Mouse (Mus musculus) olfactory bulb, adult 2 months (tissue): ENCODE data around the gene Cyp2f2. TPM values are rescaled to one million over a fixed set of nuclear protein-coding genes. Genes with fewer than 3 reads are reported as not detected.

Source experiments
- H3K27ac ChIP-seq: fragments of 200-500 bp; 2 replicates; pipeline ENCODE4 v1.5.1; 2012; ENCODE audit warnings: low read depth, low read length; ENCODE audit not compliant: insufficient read depth
- H3K4me1 ChIP-seq: fragments of 200-500 bp; 2 replicates; pipeline ENCODE4 v1.6.1; 2012; ENCODE audit warnings: low read length; ENCODE audit not compliant: control insufficient read depth, insufficient read depth
- H3K4me3 ChIP-seq: fragments of 200-500 bp; 2 replicates; pipeline ENCODE4 v1.5.1; 2012; ENCODE audit warnings: mild to moderate bottlenecking, low read depth, low read length, moderate library complexity; ENCODE audit not compliant: insufficient read depth
- CTCF ChIP-seq: fragments of 200-500 bp; IDR thresholded peaks from 2 replicates; pipeline ENCODE4 v1.5.1; 2012; ENCODE audit warnings: low read depth, mild to moderate bottlenecking, low read length, moderate library complexity; ENCODE audit not compliant: insufficient read depth
- POLR2A ChIP-seq: fragments of 200-500 bp; IDR thresholded peaks from 2 replicates; pipeline ENCODE4 v1.6.1; 2012; ENCODE audit warnings: mild to moderate bottlenecking, low read depth, low read length, moderate library complexity; ENCODE audit not compliant: insufficient read depth
- WGBS: fragments of 180-500 bp; shearing (Covaris S2); methylation state at CpG from one replicate; pipeline ENCODE4 v1.1.7; 2018; 5-methylcytosine and 5-hydroxymethylcytosine counted together
- polyA plus RNA-seq: library from polyadenylated mRNA; stranded (reverse); fragments of >200 nt; gene quantifications from 2 replicates; pipeline ENCODE4 v1.2.4, GENCODE M21; 2012; ENCODE audit warnings: low replicate concordance; ENCODE audit not compliant: missing spikeins, insufficient read depth, insufficient read length

The Cyp2f2 gene
- polyA plus RNA-seq, 1 experiment: not detected

GRCm38 (mm10) chr7:27133156-27133555 is 13.4 kb downstream of the Cyp2f2 start:
- no peak for TF ChIP-seq CTCF
- H3K4me3 ChIP-seq: no peak overlapping the region
- no peaks in the 10 kb centered on the region for H3K4me1 ChIP-seq
- WGBS: 63% methylated on average over 12 of the region's 12 CpGs
- H3K27ac ChIP-seq: no peak overlapping the region

GRCm38 (mm10) chr7:27133757-27134156 is 14.0 kb downstream of the Cyp2f2 start:
- no peak for TF ChIP-seq POLR2A
- no peak for TF ChIP-seq CTCF
- Histone ChIP-seq H3K4me1 (no peaks in the 10 kb centered on the region), H3K4me3 (no peak overlapping the region), H3K27ac (no peak overlapping the region)
- WGBS: 83% methylated on average over 4 of the region's 4 CpGs

GRCm38 (mm10) chr7:27136410-27136996 is 16.8 kb downstream of the Cyp2f2 start:
- Histone ChIP-seq H3K27ac (no peak overlapping the region), H3K4me1 (no peaks in the 10 kb centered on the region), H3K4me3 (no peak overlapping the region)
- 60% methylated on average over 8 of the region's 8 CpGs for WGBS
- TF ChIP-seq POLR2A (no peak), CTCF (no peak)

GRCm38 (mm10) chr7:27153205-27153764 is 33.6 kb downstream of the Cyp2f2 start, which contains the start of gene Cyp2t4:
Gene Cyp2t4 (plus strand): TSS chr7:27153714.
- TF ChIP-seq POLR2A (no peak), CTCF (no peak)
- Histone ChIP-seq H3K27ac (no peak within 1 kb of the TSS), H3K4me1 (0 out of 2 replicates have a peak, but pooled peaks cover 4% of the 10 kb centered on the region), H3K4me3 (no peak within 1 kb of the TSS)
- WGBS: 59% methylated on average over 10 of the region's 10 CpGs

- no peak overlapping the region for H3K4me3 ChIP-seq
- TF ChIP-seq POLR2A (no peak), CTCF (no peak)
- H3K4me1 ChIP-seq: peaks cover 12% of the 10 kb centered on the region
- no peak overlapping the region for H3K27ac ChIP-seq
- 59% methylated on average over 13 of the region's 13 CpGs for WGBS
These were observed 36.3 kb downstream of the Cyp2f2 start for GRCm38 (mm10) chr7:27156005-27156404.

- TF ChIP-seq CTCF: no peak
- TF ChIP-seq POLR2A: no peak
- WGBS: 85% methylated on average over 9 of the region's 9 CpGs
These were observed 38.5 kb downstream of the Cyp2f2 start for GRCm38 (mm10) chr7:27158171-27158570.

GRCm38 (mm10) chr7:27159256-27159655 is 39.5 kb downstream of the Cyp2f2 start:
- TF ChIP-seq CTCF (no peak), POLR2A (no peak)
- WGBS: 93% methylated on average over 6 of the region's 6 CpGs
- Histone ChIP-seq H3K4me1 (peaks cover 34% of the 10 kb centered on the region), H3K27ac (no peak overlapping the region), H3K4me3 (no peak overlapping the region)

More at GRCm38 (mm10) chr7:27158171-27158570, 38.5 kb downstream of the Cyp2f2 start:
- peaks cover 27% of the 10 kb centered on the region for H3K4me1 ChIP-seq
- H3K27ac ChIP-seq: no peak overlapping the region
- no peak overlapping the region for H3K4me3 ChIP-seq

- Histone ChIP-seq H3K4me1 (peaks cover 40% of the 10 kb centered on the region), H3K4me3 (no peak overlapping the region), H3K27ac (no peak overlapping the region)
- TF ChIP-seq CTCF: peak; percentile 94
- TF ChIP-seq POLR2A: no peak
- WGBS: 11% methylated on average over 8 of the region's 8 CpGs
These were observed 40.2 kb downstream of the Cyp2f2 start for GRCm38 (mm10) chr7:27159882-27160281.

- WGBS: 58% methylated on average over 3 of the region's 3 CpGs
- Histone ChIP-seq H3K4me1 (peaks cover 47% of the 10 kb centered on the region), H3K27ac (no peak overlapping the region), H3K4me3 (no peak overlapping the region)
- TF ChIP-seq POLR2A: no peak
- TF ChIP-seq CTCF: no peak
These were observed 41.2 kb downstream of the Cyp2f2 start for GRCm38 (mm10) chr7:27160921-27161320.
